Mouse (Mus musculus): ENCODE results near the gene Olfr18.
"Not testable (repeated sequence)": the region's sequence is repeated elsewhere in the genome, so short reads cannot be mapped to it uniquely, and the experiment has no call there.

Gene Olfr18

DNA sequence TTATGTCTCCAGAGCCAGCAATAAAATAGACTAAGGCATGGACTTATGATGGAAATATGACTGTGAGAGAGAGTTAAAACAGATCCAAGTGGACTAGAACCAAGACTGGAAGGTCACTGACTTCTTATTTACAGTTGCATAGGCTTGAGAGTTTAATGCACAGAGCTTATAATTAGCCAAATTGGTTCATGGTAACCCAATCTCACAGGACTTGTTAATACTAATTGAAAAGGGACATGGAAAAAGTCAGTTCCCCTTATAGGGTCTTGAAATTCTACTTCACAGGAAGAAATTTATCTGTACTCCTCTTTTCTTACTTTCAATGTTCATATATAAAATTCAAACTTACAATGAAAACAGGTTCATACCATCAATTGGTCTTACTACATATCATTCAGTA, at the start of gene Olfr18:
Gene Olfr18, minus strand, starts transcription at position 101 of the 400 bp plus-strand sequence.
- DNase-seq (ENCODE audit: low spot score) = no peak

DNA sequence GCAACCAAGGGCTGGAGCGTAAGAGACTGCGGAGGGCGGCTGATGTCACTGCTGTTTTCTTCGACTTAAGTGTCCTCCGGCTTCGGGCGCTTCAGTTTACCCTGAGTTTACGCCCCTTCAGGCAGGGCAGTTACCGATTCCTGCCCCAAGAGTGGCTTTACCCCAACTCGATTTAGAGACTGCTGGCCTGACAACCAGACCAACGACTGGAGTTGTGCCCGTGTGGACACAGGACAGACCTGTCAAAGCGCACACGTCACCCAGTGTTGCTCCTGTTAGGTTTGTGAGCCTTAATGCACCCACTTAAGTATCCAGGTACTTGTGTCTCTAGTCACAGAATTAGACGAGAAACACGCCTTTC, 49.4 kb upstream of the Olfr18 start:
- DNase-seq (ENCODE audit: low spot score) = no peak

DNA sequence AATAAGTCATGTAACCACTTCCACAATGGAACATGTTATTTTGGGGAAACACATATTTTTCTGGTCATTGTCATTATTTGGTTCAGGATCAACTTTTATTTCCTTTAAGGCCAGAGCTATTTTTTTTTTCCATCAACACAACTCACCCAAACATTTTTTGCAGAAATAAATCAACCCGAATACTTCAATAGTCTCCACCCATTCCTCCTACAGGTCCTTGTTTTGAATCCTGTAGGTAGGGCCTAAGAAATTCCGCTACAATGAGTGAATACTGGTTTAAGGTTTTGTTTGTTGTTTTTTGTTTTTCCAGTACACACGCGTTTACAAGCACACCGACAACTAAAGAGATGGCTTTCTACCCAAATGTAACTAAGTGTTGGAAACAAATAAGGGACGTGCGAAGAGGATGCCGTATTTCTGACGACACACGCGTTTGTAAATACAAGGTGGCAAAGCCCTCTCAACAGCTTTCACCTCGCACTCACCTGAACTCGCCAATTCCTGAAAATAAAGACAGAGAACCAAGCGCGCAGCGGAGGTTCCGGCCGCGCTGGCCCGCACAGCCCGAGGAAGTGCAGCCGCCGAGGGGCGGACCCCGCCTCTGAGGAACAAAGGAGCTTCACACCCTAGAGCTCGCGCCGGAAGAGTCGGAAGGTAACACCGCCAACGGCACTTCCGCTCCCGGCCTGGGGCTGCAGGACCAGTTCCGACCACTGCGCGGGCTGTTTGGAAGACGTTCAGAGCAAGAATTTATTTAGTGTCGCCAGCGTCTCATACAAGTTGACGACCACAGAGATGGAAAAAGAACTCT, 48.8 kb upstream of the Olfr18 start, which contains the start of gene Zfp560:
Gene Zfp560, minus strand, starts transcription at position 646 of the 811 bp plus-strand sequence.
- peak; percentile 89 for DNase-seq (ENCODE audit: low spot score)

DNA sequence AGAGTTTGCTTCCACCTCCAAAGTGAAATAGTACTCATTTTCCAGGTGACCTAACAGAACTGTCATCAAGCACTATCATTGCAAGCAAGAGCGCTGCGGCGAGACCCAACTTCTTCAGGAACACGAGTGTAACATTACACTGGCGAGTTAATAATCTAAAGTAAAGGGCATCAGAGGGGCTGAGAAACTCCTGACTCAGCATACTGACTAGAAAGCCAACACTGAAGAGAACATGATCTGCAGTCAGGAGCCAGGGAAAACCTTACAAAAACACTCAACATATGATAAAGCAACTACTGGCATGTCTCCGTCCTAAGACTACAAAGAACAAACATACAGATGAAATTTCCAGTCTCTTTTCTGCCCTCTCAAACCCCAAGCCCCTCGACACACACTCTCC, 47.8 kb upstream of the Olfr18 start:
- DNase-seq (ENCODE audit: low spot score) = no peak

DNA sequence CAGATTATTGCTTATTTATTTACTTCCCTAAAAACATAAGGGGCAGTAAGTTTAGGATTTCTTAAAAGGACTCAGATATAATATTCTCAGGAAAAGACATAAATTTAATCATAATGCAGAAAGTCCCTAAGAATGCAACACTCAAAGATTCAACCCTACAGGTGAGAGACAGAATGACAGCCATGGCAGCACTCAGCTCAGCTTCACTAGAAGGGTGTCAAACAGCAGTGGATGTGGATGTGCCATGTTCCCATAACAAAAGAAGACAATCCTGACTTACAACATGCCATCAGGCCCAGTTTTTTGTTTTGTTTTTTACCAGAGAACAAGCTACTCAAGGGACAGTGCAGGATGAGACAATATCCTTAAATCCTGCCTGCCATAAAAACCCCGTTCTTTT, 38.8 kb upstream of the Olfr18 start:
- DNase-seq (ENCODE audit: low spot score) = no peak

DNA sequence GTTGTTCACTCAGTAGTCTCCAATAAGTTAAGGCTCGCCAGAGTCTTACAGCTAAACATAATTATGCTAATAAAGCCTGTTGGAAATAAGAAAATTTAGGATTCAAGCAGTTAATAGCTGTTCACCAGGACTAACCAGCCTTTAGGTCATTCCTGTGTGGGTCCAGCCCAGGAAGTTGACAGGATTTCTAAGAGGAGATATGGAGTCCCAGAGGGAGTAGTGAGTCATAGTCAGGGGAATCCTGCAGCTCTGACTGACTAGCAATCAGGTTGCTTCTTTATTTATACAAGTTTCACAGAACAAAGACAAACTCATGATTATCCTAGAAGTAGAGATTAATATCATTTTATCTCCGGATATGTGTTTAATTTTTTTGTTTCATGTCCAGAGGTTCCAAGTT, 31.4 kb upstream of the Olfr18 start:
- DNase-seq (ENCODE audit: low spot score) = no peak

DNA sequence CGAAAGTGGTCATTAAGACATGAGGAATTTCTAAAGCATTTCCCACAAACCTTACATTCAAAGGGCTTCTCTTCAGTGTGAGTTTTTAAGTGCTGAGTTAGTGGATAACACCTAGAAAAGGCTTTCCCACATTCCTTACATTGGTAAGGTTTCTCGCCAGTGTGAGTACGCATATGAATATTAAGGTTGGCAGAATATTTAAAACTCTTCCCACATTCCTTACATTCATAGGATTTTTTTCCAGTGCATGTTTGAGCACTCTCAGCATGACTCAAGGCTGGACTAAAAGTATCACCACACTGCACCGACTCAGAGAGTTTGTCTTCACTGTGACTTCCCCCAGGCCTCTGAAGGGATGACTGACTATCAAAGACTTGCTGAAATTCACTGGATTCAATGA, 12.6 kb upstream of the Olfr18 start:
- no peak for DNase-seq (ENCODE audit: low spot score)

DNA sequence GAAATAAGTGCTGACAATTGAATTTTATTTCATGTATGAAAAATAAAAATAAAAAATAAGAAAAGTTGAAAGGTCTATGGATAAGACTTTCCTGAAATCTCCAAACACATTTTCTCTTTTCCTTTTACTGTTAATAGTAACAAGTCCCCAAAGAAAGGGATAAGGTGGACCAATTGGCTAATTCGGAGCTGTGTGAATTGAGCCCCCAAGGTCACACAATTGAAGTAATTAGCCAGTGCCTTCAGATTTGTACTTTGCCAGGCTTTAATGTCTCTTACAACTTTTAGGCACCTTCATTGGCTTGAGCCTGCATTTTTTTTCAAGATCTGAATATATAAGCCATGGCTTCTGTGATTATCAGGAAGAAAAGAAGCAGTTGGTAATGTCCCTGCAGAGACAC, 37.7 kb downstream of the Olfr18 start, which contains the start of gene Olfr873:
Gene Olfr873, plus strand, starts transcription at position 301 of the 400 bp plus-strand sequence.
- DNase-seq (ENCODE audit: low spot score) = no peak

DNA sequence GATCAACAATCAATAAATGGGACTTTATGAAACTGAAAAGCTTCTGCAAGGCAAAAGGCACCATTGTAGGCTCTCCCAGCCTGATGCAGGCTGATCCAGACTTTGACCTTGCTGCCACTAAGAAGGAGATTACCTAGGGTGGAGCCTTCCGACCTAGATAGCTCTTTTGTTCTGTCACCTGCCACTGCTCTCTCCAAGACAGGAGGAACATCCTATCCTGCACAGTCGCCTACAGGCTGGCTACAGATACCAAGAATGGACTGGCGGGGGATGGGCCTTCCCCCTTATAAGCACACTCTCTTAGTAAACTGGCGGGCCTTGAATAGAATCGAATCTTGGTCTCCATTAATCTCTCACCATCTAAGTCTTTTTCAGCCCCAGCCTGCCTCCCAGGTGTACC, 40.3 kb downstream of the Olfr18 start:
- DNase-seq (ENCODE audit: low spot score) = not testable (repeated sequence)

DNA sequence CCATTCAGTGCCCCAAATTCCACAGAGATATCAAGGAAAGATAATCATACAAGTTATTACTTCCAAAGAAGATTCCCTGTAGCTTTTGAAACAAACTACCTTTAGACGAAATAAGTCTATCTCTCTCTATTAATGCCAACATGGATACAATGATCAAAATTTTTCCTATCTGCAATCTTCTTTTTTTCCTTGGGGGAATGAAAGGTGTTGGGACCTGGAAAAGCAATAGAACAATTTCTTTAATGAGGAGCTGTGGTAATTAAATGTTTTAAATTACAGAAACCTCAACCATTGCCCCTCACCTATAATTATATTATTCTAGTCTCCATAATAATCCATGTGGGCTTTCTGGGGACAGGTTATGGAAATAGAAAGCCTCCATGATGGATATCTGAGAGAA, 53.8 kb downstream of the Olfr18 start, which contains the start of gene Olfr39:
Gene Olfr39, plus strand, starts transcription at position 301 of the 400 bp plus-strand sequence.
- no peak for DNase-seq (ENCODE audit: low spot score)

Measured in ovary, postnatal 14 days (tissue).